10 mouse cellular contexts compared by ENCODE assay signal in the genomic region with DNA sequence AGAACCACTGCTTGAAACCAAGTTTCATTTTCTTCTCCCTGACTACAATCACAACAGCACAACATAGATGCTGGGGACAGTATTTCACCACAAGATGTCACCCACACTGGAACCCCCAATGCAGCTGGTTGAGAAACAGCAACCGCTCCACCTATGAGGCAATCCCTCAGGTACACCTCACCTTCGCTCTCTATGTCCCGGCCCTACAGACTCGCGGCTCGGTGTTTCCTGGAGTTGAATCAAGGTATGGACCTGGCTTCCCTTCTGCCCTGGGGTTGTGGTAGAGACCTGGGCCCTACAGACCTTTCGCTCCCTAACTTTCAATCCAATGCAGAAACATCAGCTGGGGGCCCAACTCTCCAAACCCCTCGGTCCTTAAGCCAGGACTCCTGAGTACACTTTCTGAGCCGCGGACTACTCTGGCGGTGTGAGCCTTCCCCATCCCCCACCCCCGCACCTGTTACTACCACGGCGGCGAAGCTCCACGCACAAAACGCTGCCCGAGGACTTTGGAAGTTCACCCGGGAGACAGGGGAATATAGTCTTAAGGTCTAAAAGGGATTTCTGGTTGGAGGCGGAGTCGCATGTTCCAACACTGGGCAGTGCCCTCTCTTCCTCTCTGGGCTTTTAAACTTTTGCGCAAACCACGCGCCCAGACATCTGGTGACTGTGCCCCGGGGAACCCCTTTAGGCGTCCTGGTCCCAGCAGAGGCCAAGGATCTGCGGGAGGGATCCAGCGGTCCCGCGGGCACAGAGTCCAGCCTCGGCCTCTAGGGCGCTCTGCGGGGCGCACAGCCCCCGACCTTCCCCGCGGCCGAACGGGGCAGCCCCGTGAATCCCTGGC. TPM values are rescaled to one million over a fixed set of nuclear protein-coding genes. Genes with fewer than 3 reads are reported as not detected.
DNase-seq lines count a peak whose midpoint lies in the region; ATAC-seq and TF ChIP-seq lines count a peak whose summit lies in the region.
"Had no signal": no experiment of that assay in that cellular context is flagged by ENCODE, and none has a peak within 500 bp of the region (broad histone marks: within the 10 kb centered on the region; RNA-seq: fewer than 3 reads in every experiment).

No protein-coding gene starts in this region.

- peak overlapping the region; percentile 93 for H3K4me3 ChIP-seq in heart, adult 2 months
- peak overlapping the region; percentile 49 for H3K4me3 ChIP-seq in hindbrain, embryonic 11.5 days (ENCODE audit: low read depth, low read length)
- peak overlapping the region; percentile 83 to 97 for H3K4me3 ChIP-seq in liver, embryonic 14.5 days (ENCODE audit: insufficient read depth in 1 of 2, low read depth in 2 of 2, low read length in 2 of 2)
- H3K4me3 ChIP-seq in small intestine, adult 2 months (ENCODE audit: low read depth, low read length): peak overlapping the region; percentile 87

- ATAC-seq in activated CD4-positive, CD25-positive, alpha-beta regulatory T cell, adult 4 months: peak; percentile 7
- ATAC-seq in hindbrain, embryonic 11.5 days (ENCODE audit: low FRiP score): no peak
- peak; percentile 12; the same call in 1 of the 2 replicates for ATAC-seq in liver, embryonic 14.5 days (ENCODE audit: insufficient read depth)

- intact Hi-C loops in heart, adult 2 months (cut with DNase I): no loop called here
- intact Hi-C loops in heart, postnatal 36 days (cut with DNase I): no loop called here

- TF ChIP-seq CTCF in heart, adult 2 months (IDR thresholded peaks at IDR 0.05): peak; percentile 10; the same call in 1 of the 2 replicates
- 0 out of 2 replicates have a peak, but pooled peaks have one; percentile 7 for TF ChIP-seq CTCF in liver, embryonic 14.5 days (IDR thresholded peaks at IDR 0.05; ENCODE audit: low read depth)
- TF ChIP-seq CTCF in small intestine, adult 2 months (IDR thresholded peaks at IDR 0.05; ENCODE audit: extremely low read depth, insufficient read length, insufficient replicate concordance, low read depth, low read length): peak; percentile 7; the same call in 1 of the 2 replicates

- H3K27ac ChIP-seq in heart, adult 2 months: peak overlapping the region; percentile 96
- no peak overlapping the region for H3K27ac ChIP-seq in hindbrain, embryonic 11.5 days (ENCODE audit: low read depth, low read length)
- peak overlapping the region; percentile 73 for H3K27ac ChIP-seq in liver, embryonic 14.5 days
- peak overlapping the region; percentile 65 for H3K27ac ChIP-seq in small intestine, adult 2 months (ENCODE audit: insufficient read depth, low read depth, low read length)

- H3K4me2 ChIP-seq in hindbrain, embryonic 11.5 days (replicated peaks; ENCODE audit: low read depth, low read length): peak overlapping the region; percentile 80
- H3K4me2 ChIP-seq in liver, embryonic 14.5 days (ENCODE audit: low read depth): peak overlapping the region; percentile 84

- no peaks in the 10 kb centered on the region for H3K27me3 ChIP-seq in heart, adult 2 months (ENCODE audit: control insufficient read depth, insufficient read depth, low read length)
- H3K27me3 ChIP-seq in hindbrain, embryonic 11.5 days (ENCODE audit: control insufficient read depth, insufficient read depth, low read length): peaks cover 18% of the 10 kb centered on the region
- no peaks in the 10 kb centered on the region for H3K27me3 ChIP-seq in liver, embryonic 14.5 days (ENCODE audit: control insufficient read depth, insufficient read depth, low read length)
- H3K27me3 ChIP-seq in small intestine, adult 2 months (ENCODE audit: control insufficient read depth, insufficient read depth, low read length): no peaks in the 10 kb centered on the region
- H3K27me3 ChIP-seq: Patski had no signal

- peaks cover 43% of the 10 kb centered on the region for H3K4me1 ChIP-seq in heart, adult 2 months (ENCODE audit: control insufficient read depth, insufficient read depth, low read length)
- peaks cover 4% of the 10 kb centered on the region for H3K4me1 ChIP-seq in hindbrain, embryonic 11.5 days (replicated peaks; ENCODE audit: control insufficient read depth, insufficient read depth, low read length)
- peaks cover 58 to 66% of the 10 kb centered on the region in 2 experiments for H3K4me1 ChIP-seq in liver, embryonic 14.5 days (replicated peaks; ENCODE audit: control insufficient read depth in 2 of 2, insufficient read depth in 2 of 2, low read length in 1 of 2)
- peaks cover 39% of the 10 kb centered on the region for H3K4me1 ChIP-seq in small intestine, adult 2 months (ENCODE audit: control insufficient read depth, insufficient read depth, insufficient read length, low read length)

- 13% methylated on average over 40 of the region's 40 CpGs for WGBS in heart, adult 2 months
- 6% methylated on average over 39 of the region's 40 CpGs for WGBS in hindbrain, embryonic 11.5 days
- 5% methylated on average over 40 of the region's 40 CpGs for WGBS in liver, embryonic 14.5 days (ENCODE audit: insufficient replicate concordance)
- 3% methylated on average over 40 of the region's 40 CpGs for WGBS in small intestine, adult 2 months

- DNase-seq in heart, adult 2 months: peak in 1 of 2 experiments; percentile 61
- DNase-seq in heart, postnatal 36 days: no peak
- DNase-seq in hindbrain, embryonic 11.5 days (ENCODE audit: low spot score): no peak
- no peak for DNase-seq in liver, embryonic 14.5 days (ENCODE audit: low read depth in 3 of 3, low spot score in 3 of 3)
- DNase-seq in cerebellum, adult 9-10 months: no peak
- no peak for DNase-seq in frontal cortex, adult 2 months (ENCODE audit: extremely low spot score in 1 of 2, low spot score in 1 of 2)

- H3K9ac ChIP-seq in heart, adult 2 months (ENCODE audit: low read depth, low read length): peak overlapping the region; percentile 86
- peak overlapping the region; percentile 45; the same call in 1 of the 2 replicates for H3K9ac ChIP-seq in hindbrain, embryonic 11.5 days (ENCODE audit: low read depth, low read length)
- H3K9ac ChIP-seq in liver, embryonic 14.5 days (replicated peaks): peak overlapping the region; percentile 98

- H3K36me3 ChIP-seq in heart, adult 2 months (ENCODE audit: control insufficient read depth, insufficient read depth, low read length): no peaks in the 10 kb centered on the region; the same call in 1 of the 2 replicates
- H3K36me3 ChIP-seq in hindbrain, embryonic 11.5 days (ENCODE audit: control insufficient read depth, insufficient read depth, low read length): no peaks in the 10 kb centered on the region
- H3K36me3 ChIP-seq in liver, embryonic 14.5 days (replicated peaks; ENCODE audit: control insufficient read depth, insufficient read depth, low read depth): no peaks in the 10 kb centered on the region
- no peaks in the 10 kb centered on the region for H3K36me3 ChIP-seq in small intestine, adult 2 months (ENCODE audit: control insufficient read depth, insufficient read depth, low read length)

- no peak for TF ChIP-seq POLR2A in heart, adult 2 months (IDR thresholded peaks at IDR 0.05; ENCODE audit: insufficient read depth, low read depth, low read length)
- TF ChIP-seq POLR2A in small intestine, adult 2 months (IDR thresholded peaks at IDR 0.05; ENCODE audit: low read depth, low read length): no peak

- H3K79me2 ChIP-seq in heart, adult 2 months (replicated peaks; ENCODE audit: control insufficient read depth, insufficient read depth, low read length): peaks cover 5% of the 10 kb centered on the region

- H3K9me3 ChIP-seq in hindbrain, embryonic 11.5 days (ENCODE audit: control insufficient read depth, low read length): no peaks in the 10 kb centered on the region
- H3K9me3 ChIP-seq in liver, embryonic 14.5 days (ENCODE audit: control insufficient read depth, low read length): no peaks in the 10 kb centered on the region

- no peak for TF ChIP-seq EP300 in heart, adult 2 months (IDR thresholded peaks at IDR 0.05; ENCODE audit: insufficient read depth, low read depth, low read length)
- TF ChIP-seq EP300 in liver, embryonic 14.5 days (IDR thresholded peaks at IDR 0.05; ENCODE audit: low read depth): no peak

RNA-seq across cellular contexts. Expression of gene Rhbdf2, which starts 3.3 kb away (rescaled TPM):
- total RNA-seq in heart, adult 2 months (2021): 10 to 100 TPM; 10.8 to 11.2 TPM
- 19.2 and 22.3 TPM in 2 replicates for polyA plus RNA-seq in heart, adult 2 months (2012; rRNA removed)
- total RNA-seq in heart, postnatal 36 days (2021): 10 to 100 TPM; 10.3 to 15.3 TPM
- polyA plus RNA-seq in activated CD4-positive, CD25-positive, alpha-beta regulatory T cell, adult 4 months (2017; shearing (Covaris generic)): 1 to 10 TPM; 4.9 to 5.0 TPM
- polyA plus RNA-seq in hindbrain, embryonic 11.5 days (2014; fragmentation: Nextera tagmentation; extraction: Ambion mirVana): 2.1 and 2.7 TPM in 2 replicates
- polyA plus RNA-seq in liver, embryonic 14.5 days (2012; rRNA removed): 8.3 and 11.1 TPM in 2 replicates
- polyA plus RNA-seq in liver, embryonic 14.5 days (2014; fragmentation: Nextera tagmentation; extraction: Ambion mirVana): 3.8 and 5.2 TPM in 2 replicates
- polyA plus RNA-seq in small intestine, adult 2 months (2012; rRNA removed): 25.3 and 40.8 TPM in 2 replicates
- polyA plus RNA-seq in frontal cortex, adult 2 months (2012; rRNA removed): 1.8 and 2.0 TPM in 2 replicates

RNA-seq across cellular contexts. Expression of gene Prcd, which starts 29.8 kb away (rescaled TPM):
- total RNA-seq in heart, adult 2 months (2021): 1 to 10 TPM; 1.1 to 1.3 TPM
- polyA plus RNA-seq in heart, adult 2 months (2012; rRNA removed): 0.76 and 1.1 TPM in 2 replicates
- total RNA-seq in heart, postnatal 36 days (2021): 1 to 10 TPM in 1 of 2 experiments, under 1 TPM in 1; 0.97 to 1.8 TPM
- polyA plus RNA-seq in activated CD4-positive, CD25-positive, alpha-beta regulatory T cell, adult 4 months (2017; shearing (Covaris generic)): not detected
- polyA plus RNA-seq in hindbrain, embryonic 11.5 days (2014; fragmentation: Nextera tagmentation; extraction: Ambion mirVana): 0.32 and 0.43 TPM in 2 replicates
- 0.11 and 0.14 TPM in 2 replicates for polyA plus RNA-seq in liver, embryonic 14.5 days (2012; rRNA removed)
- polyA plus RNA-seq in liver, embryonic 14.5 days (2014; fragmentation: Nextera tagmentation; extraction: Ambion mirVana): 0.19 and 0.20 TPM in 2 replicates
- 0.30 TPM in 1 of 2 replicates, not detected in the other for polyA plus RNA-seq in small intestine, adult 2 months (2012; rRNA removed)
- polyA plus RNA-seq in frontal cortex, adult 2 months (2012; rRNA removed): 5.7 and 6.4 TPM in 2 replicates

RNA-seq across cellular contexts. Expression of gene Cygb, which starts 30.6 kb away (rescaled TPM):
- 10 to 100 TPM; 42.5 to 50.3 TPM for total RNA-seq in heart, adult 2 months (2021)
- 55.0 and 66.1 TPM in 2 replicates for polyA plus RNA-seq in heart, adult 2 months (2012; rRNA removed)
- 10 to 100 TPM; 39.8 to 50.8 TPM for total RNA-seq in heart, postnatal 36 days (2021)
- polyA plus RNA-seq in activated CD4-positive, CD25-positive, alpha-beta regulatory T cell, adult 4 months (2017; shearing (Covaris generic)): not detected
- 2.4 and 2.8 TPM in 2 replicates for polyA plus RNA-seq in hindbrain, embryonic 11.5 days (2014; fragmentation: Nextera tagmentation; extraction: Ambion mirVana)
- 0.41 and 0.64 TPM in 2 replicates for polyA plus RNA-seq in liver, embryonic 14.5 days (2012; rRNA removed)
- polyA plus RNA-seq in liver, embryonic 14.5 days (2014; fragmentation: Nextera tagmentation; extraction: Ambion mirVana): 0.44 and 0.81 TPM in 2 replicates
- 14.2 and 23.7 TPM in 2 replicates for polyA plus RNA-seq in small intestine, adult 2 months (2012; rRNA removed)
- polyA plus RNA-seq in frontal cortex, adult 2 months (2012; rRNA removed): 55.3 and 57.6 TPM in 2 replicates

RNA-seq across cellular contexts. Expression of gene Aanat, which starts 37.3 kb away (rescaled TPM):
- not detected for total RNA-seq in heart, adult 2 months (2021)
- polyA plus RNA-seq in heart, adult 2 months (2012; rRNA removed): not detected in 2 replicates
- not detected for total RNA-seq in heart, postnatal 36 days (2021)
- not detected for polyA plus RNA-seq in activated CD4-positive, CD25-positive, alpha-beta regulatory T cell, adult 4 months (2017; shearing (Covaris generic))
- not detected in 2 replicates for polyA plus RNA-seq in hindbrain, embryonic 11.5 days (2014; fragmentation: Nextera tagmentation; extraction: Ambion mirVana)
- polyA plus RNA-seq in liver, embryonic 14.5 days (2012; rRNA removed): not detected in 2 replicates
- not detected in 2 replicates for polyA plus RNA-seq in liver, embryonic 14.5 days (2014; fragmentation: Nextera tagmentation; extraction: Ambion mirVana)
- polyA plus RNA-seq in small intestine, adult 2 months (2012; rRNA removed): not detected in 2 replicates
- polyA plus RNA-seq in frontal cortex, adult 2 months (2012; rRNA removed): 2.1 and 2.8 TPM in 2 replicates
- polyA plus RNA-seq: large intestine, adult 2 months; Patski had no signal

RNA-seq across cellular contexts. Expression of gene Ube2o, which starts 42.3 kb away (rescaled TPM):
- total RNA-seq in heart, adult 2 months (2021): 10 to 100 TPM; 24.8 to 36.3 TPM
- polyA plus RNA-seq in heart, adult 2 months (2012; rRNA removed): 22.6 and 26.4 TPM in 2 replicates
- total RNA-seq in heart, postnatal 36 days (2021): 10 to 100 TPM; 28.5 to 29.7 TPM
- polyA plus RNA-seq in activated CD4-positive, CD25-positive, alpha-beta regulatory T cell, adult 4 months (2017; shearing (Covaris generic)): 1 to 10 TPM; 2.2 TPM
- polyA plus RNA-seq in hindbrain, embryonic 11.5 days (2014; fragmentation: Nextera tagmentation; extraction: Ambion mirVana): 17.5 and 18.8 TPM in 2 replicates
- polyA plus RNA-seq in liver, embryonic 14.5 days (2012; rRNA removed): 33.8 and 34.0 TPM in 2 replicates
- 25.9 and 32.3 TPM in 2 replicates for polyA plus RNA-seq in liver, embryonic 14.5 days (2014; fragmentation: Nextera tagmentation; extraction: Ambion mirVana)
- polyA plus RNA-seq in small intestine, adult 2 months (2012; rRNA removed): 7.2 and 7.9 TPM in 2 replicates
- polyA plus RNA-seq in frontal cortex, adult 2 months (2012; rRNA removed): 77.1 and 86.0 TPM in 2 replicates

Comparison
In these comparisons a context has a peak if more than half of its experiments do, and no peak if none do; other contexts are left out.
1. H3K9ac ChIP-seq: peak in every context shown above with its lines; median percentile 98 in liver, embryonic 14.5 days; 86 in heart, adult 2 months; 45 in hindbrain, embryonic 11.5 days.